Mouse (Mus musculus) E14TG2a.4 (cell line): ENCODE results near the gene Smurf2.

ENCODE experiments used
- CTCF ChIP-seq: conservative IDR thresholded peaks from 2 replicates; pipeline ENCODE4 v1.5.1; 2014; ENCODE audit warnings: low read length
- NANOG ChIP-seq: IDR thresholded peaks from 2 replicates; pipeline ENCODE4 v1.6.1; 2014; ENCODE audit warnings: borderline replicate concordance, low read length, mixed read lengths
- POU5F1 ChIP-seq: IDR thresholded peaks from 2 replicates; pipeline ENCODE4 v1.6.1; 2014; ENCODE audit warnings: low read length, borderline replicate concordance

- TF ChIP-seq CTCF (no peak), POU5F1 (no peak), NANOG (no peak)
Observed at GRCm38 (mm10) chr11:106780089-106780425, 140.5 kb downstream of the Smurf2 start.
